Mouse (Mus musculus) hindbrain, embryonic 14.5 days (tissue): ENCODE data around the gene Nup93. TPM values are rescaled to one million over a fixed set of nuclear protein-coding genes. Genes with fewer than 3 reads are reported as not detected.

Experiments used
- ATAC-seq: fragments of 200-750 bp; cut with Nextera tagmentation; 2 replicates; pipeline ENCODE4 v1.8.0; 2017; ENCODE audit warnings: moderate number of reproducible peaks, mild to moderate bottlenecking, moderate TSS enrichment, moderate library complexity; ENCODE audit not compliant: low FRiP score
- DNase-seq: peaks from one replicate; pipeline ENCODE4 v3.0.0-alpha.2; 2015; ENCODE audit warnings: low spot score
- H3K27ac ChIP-seq: fragments of 300-500 bp; sonication (generic); 2 replicates; pipeline ENCODE4 v1.5.1; 2014; ENCODE audit warnings: mild to moderate bottlenecking, moderate library complexity
- H3K27me3 ChIP-seq: fragments of 300-500 bp; sonication (generic); 2 replicates; pipeline ENCODE4 v1.6.1; 2014; ENCODE audit warnings: mild to moderate bottlenecking, low read length, mixed read lengths; ENCODE audit not compliant: control insufficient read depth, insufficient read depth
- H3K36me3 ChIP-seq: fragments of 300-500 bp; sonication (generic); replicated peaks from 2 replicates; pipeline ENCODE4 v1.6.1; 2014; ENCODE audit not compliant: control insufficient read depth, insufficient read depth
- H3K4me1 ChIP-seq: fragments of 300-500 bp; sonication (generic); replicated peaks from 2 replicates; pipeline ENCODE4 v1.6.1; 2014; ENCODE audit warnings: antibody characterized with exemption, low read length, mixed read lengths; ENCODE audit not compliant: control insufficient read depth, insufficient read depth
- H3K4me2 ChIP-seq: fragments of 300-500 bp; sonication (generic); replicated peaks from 2 replicates; pipeline ENCODE4 v1.6.1; 2014; ENCODE audit warnings: mild to moderate bottlenecking, moderate library complexity
- H3K4me3 ChIP-seq: fragments of 300-500 bp; sonication (generic); replicated peaks from 2 replicates; pipeline ENCODE4 v1.5.1; 2014; ENCODE audit warnings: mild to moderate bottlenecking, low read length
- H3K9ac ChIP-seq: fragments of 300-500 bp; sonication (generic); 2 replicates; pipeline ENCODE4 v1.6.1; 2014
- H3K9me3 ChIP-seq: fragments of 300-500 bp; sonication (generic); 2 replicates; pipeline ENCODE4 v1.6.1; 2016; ENCODE audit warnings: low read length; ENCODE audit not compliant: control insufficient read depth
- WGBS: fragments of 180-500 bp; shearing (Covaris S2); extraction: QIAGEN DNeasy Blood & Tissue Kit; methylation state at CpG from one replicate; pipeline ENCODE4 v1.1.7; 2014; 5-methylcytosine and 5-hydroxymethylcytosine counted together
- polyA plus RNA-seq: library from polyadenylated mRNA; unstranded; fragments of >200 nt; fragmentation: Nextera tagmentation; extraction: Ambion mirVana; gene quantifications from 2 replicates; pipeline ENCODE4 v1.2.1, GENCODE M21; 2014

Nup93 gene
- polyA plus RNA-seq, 1 experiment from 2014 or later, result 58.9 TPM

DNA sequence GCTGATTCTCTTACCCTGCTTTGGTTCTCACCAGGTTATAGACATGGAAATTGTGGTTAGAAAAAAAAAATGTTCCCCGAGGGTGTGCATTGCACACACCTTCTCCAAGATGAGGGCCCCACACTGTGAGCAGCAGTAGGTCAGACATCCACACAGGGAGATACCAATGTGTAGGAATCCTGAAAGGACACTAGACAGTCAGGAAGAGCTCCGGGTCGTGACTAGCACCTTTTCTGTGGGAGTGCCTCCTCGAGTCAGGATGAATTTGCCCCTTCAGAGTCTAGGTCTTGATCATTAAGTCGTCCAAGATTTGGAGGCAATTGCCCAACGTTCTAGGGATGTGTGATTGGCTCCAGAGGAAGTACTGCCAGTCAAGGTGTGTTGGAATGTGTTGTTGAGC lies 28.6 kb upstream of the Nup93 start:
- ATAC-seq (no peak), DNase-seq (no peak)
- Histone ChIP-seq H3K4me1 (peaks cover 16% of the 10 kb centered on the region), H3K9me3 (no peaks in the 10 kb centered on the region), H3K9ac (no peak overlapping the region), H3K27ac (no peak overlapping the region), H3K36me3 (no peaks in the 10 kb centered on the region), H3K27me3 (peaks cover 73% of the 10 kb centered on the region), H3K4me2 (no peak overlapping the region), H3K4me3 (no peak overlapping the region)
- 76% methylated on average over 6 of the region's 6 CpGs for WGBS

DNA sequence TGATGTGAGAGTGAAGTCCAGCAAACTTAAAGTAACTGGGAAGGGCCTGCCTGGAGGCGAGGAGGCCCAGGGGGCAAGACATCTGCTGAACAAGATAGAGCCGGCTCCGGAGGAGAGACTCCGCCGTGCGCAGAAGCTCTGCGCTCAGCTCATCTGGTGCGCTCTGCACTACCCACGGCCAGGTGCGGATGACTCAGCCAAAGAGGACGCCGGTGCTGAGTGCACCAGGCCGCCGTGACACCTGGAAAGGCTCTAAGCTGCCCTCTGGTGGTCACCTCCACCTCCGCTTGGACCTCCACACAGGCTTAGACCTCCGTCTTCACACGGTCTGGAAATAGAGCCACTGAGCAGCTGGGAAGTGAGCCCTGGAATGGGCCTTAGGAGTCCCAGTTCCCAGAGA lies 27.8 kb upstream of the Nup93 start:
- H3K27me3 ChIP-seq, result peaks cover 69% of the 10 kb centered on the region
- peak overlapping the region; percentile 30 for H3K4me2 ChIP-seq
- WGBS, result 8% methylated on average over 17 of the region's 17 CpGs
- H3K36me3 ChIP-seq, result no peaks in the 10 kb centered on the region
- no peak overlapping the region for H3K9ac ChIP-seq
- no peak overlapping the region for H3K27ac ChIP-seq
- no peaks in the 10 kb centered on the region for H3K9me3 ChIP-seq
- peak; percentile 67 for DNase-seq
- no peak overlapping the region for H3K4me3 ChIP-seq
- ATAC-seq, result 0 out of 2 replicates have a peak, but pooled peaks have one; percentile 32
- peaks cover 19% of the 10 kb centered on the region for H3K4me1 ChIP-seq

DNA sequence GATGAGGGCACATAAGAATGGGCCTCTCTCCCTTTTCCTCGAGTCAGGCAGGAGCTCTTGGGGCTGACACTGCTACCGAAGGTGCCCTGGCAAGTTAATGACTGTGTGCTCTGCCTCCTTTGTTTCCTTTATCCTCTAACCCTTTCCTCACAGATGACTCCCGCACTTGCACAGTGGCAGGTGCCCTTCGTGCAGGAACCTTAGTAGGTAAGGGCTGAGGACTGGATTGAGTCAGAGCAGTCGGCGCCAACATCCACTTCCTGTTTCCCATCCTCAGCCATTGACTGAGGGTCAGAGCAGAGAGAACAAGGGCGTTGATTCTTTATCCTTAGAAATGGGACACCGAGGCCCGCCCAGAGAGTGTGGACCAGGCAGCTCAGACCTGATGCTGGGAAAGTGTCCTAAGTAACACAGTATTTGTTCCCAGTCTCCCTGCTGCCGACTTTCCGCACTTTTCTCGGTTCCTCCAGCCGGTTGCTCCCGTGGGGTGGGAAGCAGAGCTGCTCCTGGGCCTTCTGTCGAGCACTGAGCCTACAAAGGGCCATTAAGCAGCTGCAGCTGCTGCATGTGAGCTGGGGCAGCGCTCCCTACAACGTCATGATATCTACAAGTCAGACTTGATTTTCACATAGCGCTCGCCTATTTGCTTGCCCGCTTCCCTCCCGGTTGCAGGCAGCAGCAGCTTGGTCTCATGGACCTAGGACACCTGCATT lies 26.9 kb upstream of the Nup93 start:
- H3K27ac ChIP-seq, result no peak overlapping the region
- no peak overlapping the region for H3K9ac ChIP-seq
- H3K36me3 ChIP-seq, result no peaks in the 10 kb centered on the region
- ATAC-seq (no peak), DNase-seq (no peak)
- no peaks in the 10 kb centered on the region for H3K9me3 ChIP-seq
- H3K4me1 ChIP-seq, result peaks cover 19% of the 10 kb centered on the region
- H3K4me3 ChIP-seq, result no peak overlapping the region
- 30% methylated on average over 21 of the region's 21 CpGs for WGBS
- peaks cover 60% of the 10 kb centered on the region for H3K27me3 ChIP-seq
- H3K4me2 ChIP-seq, result no peak overlapping the region

DNA sequence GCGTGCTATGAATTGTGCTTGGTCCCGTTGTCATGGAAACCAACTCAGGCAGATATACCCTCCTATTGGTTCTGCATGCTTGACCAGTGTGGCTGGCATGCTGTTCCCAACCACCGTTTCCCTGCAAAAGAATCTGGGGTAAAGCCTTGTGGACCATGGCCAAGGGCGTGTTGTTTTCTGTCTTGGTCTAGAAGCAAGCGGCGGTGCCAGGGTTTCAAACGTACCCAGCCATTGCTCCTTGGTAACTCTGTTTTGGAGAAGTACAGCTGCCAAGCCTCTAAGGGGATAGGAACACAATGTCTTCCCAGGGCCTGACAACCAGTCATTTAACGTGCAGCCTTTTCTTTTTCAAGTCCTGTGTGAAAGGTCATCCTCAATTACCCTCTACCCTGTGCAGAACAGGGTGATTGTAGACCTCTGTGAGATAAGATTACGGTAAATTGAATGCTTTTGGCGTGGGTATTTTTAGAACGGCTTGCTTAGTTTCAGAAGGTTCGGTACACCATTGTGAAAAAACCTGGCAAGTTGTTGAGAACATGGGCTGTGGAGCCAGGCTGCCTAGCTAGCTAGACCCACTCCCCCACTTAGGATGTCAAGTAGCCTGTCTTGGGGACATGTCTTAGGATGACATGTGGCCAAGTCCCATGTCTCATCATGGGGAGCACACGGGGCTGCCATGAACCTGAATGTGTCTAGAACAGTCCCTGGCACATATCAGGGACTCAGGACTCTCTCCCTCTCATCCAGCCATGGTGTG lies 24.9 kb upstream of the Nup93 start:
- WGBS, result 47% methylated on average over 13 of the region's 13 CpGs

DNA sequence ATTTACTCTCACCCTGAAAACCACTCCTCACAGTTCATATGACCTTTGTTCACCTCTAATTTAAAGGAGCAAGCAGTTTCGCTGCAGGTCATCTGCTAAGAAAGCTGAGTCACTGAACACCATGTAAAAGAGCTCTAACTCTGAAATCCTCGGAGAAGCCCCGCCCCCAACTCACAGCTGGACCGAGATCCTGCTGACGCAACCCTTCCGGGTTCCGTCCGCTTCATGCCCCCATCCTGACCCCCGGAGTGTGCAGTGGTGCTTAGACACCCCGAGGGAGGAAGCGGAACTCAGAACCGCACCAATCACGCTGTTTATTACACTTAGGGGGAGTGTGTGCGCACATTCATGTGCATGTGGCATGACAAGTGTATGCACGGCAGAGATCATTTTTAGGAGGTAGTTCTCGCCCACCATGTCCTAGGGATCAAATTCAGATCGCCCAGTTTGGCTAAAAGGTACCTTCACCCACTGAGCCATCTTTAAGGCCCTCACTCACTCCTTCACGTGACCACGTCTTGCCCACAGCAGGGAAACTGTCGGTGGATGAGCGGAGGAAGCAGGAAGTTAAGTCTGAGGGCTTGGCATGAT lies 23.2 kb upstream of the Nup93 start:
- whole genome bisulfite sequencing, result 25% methylated on average over 21 of the region's 21 CpGs
- H3K36me3 ChIP-seq, result no peaks in the 10 kb centered on the region
- H3K27ac ChIP-seq, result no peak overlapping the region
- DNase-seq, result no peak
- H3K9ac ChIP-seq, result no peak overlapping the region
- ATAC-seq, result no peak
- H3K4me1 ChIP-seq, result peaks cover 15% of the 10 kb centered on the region
- peaks cover 24% of the 10 kb centered on the region for H3K27me3 ChIP-seq
- H3K4me2 ChIP-seq, result peak overlapping the region; percentile 44
- no peaks in the 10 kb centered on the region for H3K9me3 ChIP-seq
- H3K4me3 ChIP-seq, result peak overlapping the region; percentile 18

More for the DNA sequence above, 24.9 kb upstream of the Nup93 start:
- H3K36me3 ChIP-seq, result no peaks in the 10 kb centered on the region
- peaks cover 15% of the 10 kb centered on the region for H3K4me1 ChIP-seq
- DNase-seq, result peak; percentile 63
- no peaks in the 10 kb centered on the region for H3K9me3 ChIP-seq
- no peak overlapping the region for H3K9ac ChIP-seq
- ATAC-seq, result peak; percentile 63; the same call in 1 of the 2 replicates
- no peak overlapping the region for H3K4me3 ChIP-seq
- H3K4me2 ChIP-seq, result no peak overlapping the region
- H3K27me3 ChIP-seq, result peaks cover 40% of the 10 kb centered on the region
- H3K27ac ChIP-seq, result no peak overlapping the region

DNA sequence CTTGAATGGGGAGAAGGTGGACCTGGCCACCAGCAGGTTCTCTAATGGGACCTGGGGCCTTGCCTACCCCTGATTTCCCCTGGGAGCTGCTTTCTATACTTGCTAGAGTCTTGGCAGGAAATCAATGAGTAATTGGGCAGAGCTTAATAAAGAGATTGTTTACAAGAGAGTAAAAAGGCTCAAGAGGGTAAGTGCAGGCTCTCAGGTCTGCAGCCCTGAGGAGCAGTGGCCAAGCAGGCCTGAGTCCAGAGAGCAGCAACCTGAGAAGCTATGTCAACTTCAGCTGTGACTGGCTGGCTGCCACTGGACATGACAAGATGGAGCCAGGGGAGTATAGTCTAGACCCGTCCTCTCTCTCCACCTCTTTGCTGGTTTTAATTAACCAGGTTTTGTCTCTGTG lies 21.4 kb upstream of the Nup93 start:
- no peak for DNase-seq
- no peak overlapping the region for H3K4me2 ChIP-seq
- H3K36me3 ChIP-seq, result no peaks in the 10 kb centered on the region
- WGBS, result 57% methylated on average over 1 of the region's 1 CpGs
- peaks cover 6% of the 10 kb centered on the region; the same call in 1 of the 2 replicates for H3K27me3 ChIP-seq
- H3K4me3 ChIP-seq, result no peak overlapping the region
- H3K27ac ChIP-seq, result no peak overlapping the region
- no peaks in the 10 kb centered on the region for H3K9me3 ChIP-seq
- H3K9ac ChIP-seq, result no peak overlapping the region
- no peak for ATAC-seq
- H3K4me1 ChIP-seq, result 0 out of 2 replicates have a peak, but pooled peaks cover 3% of the 10 kb centered on the region

DNA sequence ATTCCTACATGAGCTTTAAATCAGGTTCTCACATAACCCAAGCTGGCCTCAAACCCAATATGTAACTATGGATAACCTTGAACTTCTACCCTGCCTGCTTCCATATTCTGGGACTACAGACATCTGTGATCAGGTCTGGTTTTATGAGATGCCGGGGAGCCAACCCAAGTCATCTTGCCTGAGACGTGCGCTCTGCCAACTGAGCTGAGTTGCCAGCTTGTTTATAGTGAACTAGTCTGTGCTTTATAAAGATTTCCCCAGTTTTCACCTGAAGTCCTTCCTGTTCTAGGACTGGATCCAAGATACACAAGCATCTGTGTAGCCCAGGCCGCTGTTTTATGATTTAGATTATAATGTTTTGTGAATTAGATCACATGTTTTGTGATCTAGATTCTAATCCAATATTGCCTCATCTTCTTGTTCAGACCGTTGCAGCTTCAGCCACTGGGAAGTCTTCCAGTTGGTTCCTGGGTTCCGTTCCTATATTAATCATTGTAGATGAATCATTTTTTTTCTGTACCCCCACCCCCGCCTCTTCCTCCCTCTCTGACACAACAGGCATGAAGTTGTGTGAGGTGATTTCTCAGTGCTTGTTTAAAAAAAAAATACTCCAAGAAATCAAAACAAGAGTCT lies 19.7 kb upstream of the Nup93 start:
- H3K27me3 ChIP-seq, result no peaks in the 10 kb centered on the region
- H3K27ac ChIP-seq, result no peak overlapping the region
- H3K9me3 ChIP-seq, result no peaks in the 10 kb centered on the region
- H3K9ac ChIP-seq, result no peak overlapping the region
- WGBS, result 87% methylated on average over 7 of the region's 7 CpGs
- no peak overlapping the region for H3K4me3 ChIP-seq
- no peak for ATAC-seq
- H3K36me3 ChIP-seq, result no peaks in the 10 kb centered on the region
- 0 out of 2 replicates have a peak, but pooled peaks cover 3% of the 10 kb centered on the region for H3K4me1 ChIP-seq
- no peak overlapping the region for H3K4me2 ChIP-seq
- DNase-seq, result no peak

DNA sequence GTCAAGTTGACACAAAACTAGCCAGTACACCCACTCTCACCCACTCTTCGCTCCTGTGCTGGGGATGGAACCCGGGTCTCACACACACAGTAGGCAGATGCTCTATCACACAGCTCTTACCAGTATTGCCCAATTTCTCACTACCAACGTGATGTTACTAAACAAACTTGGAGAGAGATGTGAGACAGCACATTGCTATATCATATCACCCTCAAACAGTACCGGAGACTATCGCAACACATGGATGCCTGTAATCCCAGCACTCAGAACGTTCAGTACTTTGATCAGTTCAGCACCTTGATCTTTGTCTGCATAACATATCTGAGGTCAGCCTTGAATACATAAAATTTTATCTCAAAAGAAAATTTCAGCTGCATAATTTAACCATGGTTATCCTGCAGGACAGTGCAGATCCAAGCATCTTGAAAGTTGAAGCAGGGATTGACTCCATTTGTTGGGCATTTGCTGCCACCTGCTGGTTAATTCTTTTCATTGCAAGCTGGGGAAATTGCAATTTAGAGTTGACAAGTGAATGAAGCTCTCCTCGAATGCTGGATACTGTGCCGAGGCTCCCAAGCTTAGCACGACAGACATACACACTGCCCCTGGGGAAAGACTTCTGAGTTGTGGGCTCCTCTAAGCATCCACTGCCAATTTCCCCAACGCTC lies 15.0 kb upstream of the Nup93 start:
- 47% methylated on average over 10 of the region's 10 CpGs for WGBS
- no peak overlapping the region for H3K4me2 ChIP-seq
- H3K4me3 ChIP-seq, result no peak overlapping the region

More for the DNA sequence above, 15.0 kb upstream of the Nup93 start:
- Histone ChIP-seq H3K27ac (no peak overlapping the region), H3K9me3 (no peaks in the 10 kb centered on the region), H3K9ac (no peak overlapping the region), H3K4me1 (no peaks in the 10 kb centered on the region), H3K27me3 (no peaks in the 10 kb centered on the region), H3K36me3 (no peaks in the 10 kb centered on the region)
- ATAC-seq (no peak), DNase-seq (peak; percentile 93)
